Mouse (Mus musculus) right cerebral cortex, adult 2 months (tissue): Measurements from ENCODE around the gene Sema3d.
A peak's percentile ranks its signal among the peaks of the same experiment; 100 is the strongest.

ENCODE experiments used
- DNase-seq, 2 experiments: peaks; one replicate each; pipeline ENCODE4 v3.0.0; 2021 to 2022; ENCODE audit warnings: low spot score in 2 of 2

Gene Sema3d

GRCm38 (mm10) chr5:12383133-12383959 is at the start of gene Sema3d:
Gene Sema3d, plus strand, starts transcription at chr5:12383385.
- DNase-seq, result peak; percentile 71 to 75

- no peak for DNase-seq
Observed at GRCm38 (mm10) chr5:12377261-12377660, 5.9 kb upstream of the Sema3d start.

- no peak for DNase-seq
Observed at GRCm38 (mm10) chr5:12378900-12379299, 4.3 kb upstream of the Sema3d start.

GRCm38 (mm10) chr5:12382010-12382409 is 1.2 kb upstream of the Sema3d start:
- DNase-seq, result no peak

GRCm38 (mm10) chr5:12383960-12384285 is 738 bp downstream of the Sema3d start:
- DNase-seq, result peak in 1 of 2 experiments; percentile 10

- no peak for DNase-seq
Observed at GRCm38 (mm10) chr5:12392667-12393066, 9.5 kb downstream of the Sema3d start.

GRCm38 (mm10) chr5:12399271-12399670 is 16.1 kb downstream of the Sema3d start:
- DNase-seq, result no peak

- no peak for DNase-seq
Observed at GRCm38 (mm10) chr5:12404229-12404628, 21.0 kb downstream of the Sema3d start.

GRCm38 (mm10) chr5:12412595-12412994 is 29.4 kb downstream of the Sema3d start:
- no peak for DNase-seq

GRCm38 (mm10) chr5:12423264-12423663 is 40.1 kb downstream of the Sema3d start:
- no peak for DNase-seq

- DNase-seq, result no peak
Observed at GRCm38 (mm10) chr5:12441737-12442136, 58.6 kb downstream of the Sema3d start.

GRCm38 (mm10) chr5:12442176-12443105 is 59.3 kb downstream of the Sema3d start:
- no peak for DNase-seq

- no peak for DNase-seq
Observed at GRCm38 (mm10) chr5:12451089-12451488, 67.9 kb downstream of the Sema3d start.

- DNase-seq, result no peak
Observed at GRCm38 (mm10) chr5:12454946-12455345, 71.8 kb downstream of the Sema3d start.

- DNase-seq, result no peak
Observed at GRCm38 (mm10) chr5:12457509-12457908, 74.3 kb downstream of the Sema3d start.

GRCm38 (mm10) chr5:12467568-12468336 is 84.6 kb downstream of the Sema3d start:
- DNase-seq, result no peak

GRCm38 (mm10) chr5:12474904-12475638 is 91.9 kb downstream of the Sema3d start:
- DNase-seq, result no peak

GRCm38 (mm10) chr5:12475639-12475916 is 92.4 kb downstream of the Sema3d start:
- DNase-seq, result no peak

- no peak for DNase-seq
Observed at GRCm38 (mm10) chr5:12487926-12488325, 104.7 kb downstream of the Sema3d start.

- DNase-seq, result no peak
Observed at GRCm38 (mm10) chr5:12491704-12492103, 108.5 kb downstream of the Sema3d start.

GRCm38 (mm10) chr5:12498227-12498928 is 115.2 kb downstream of the Sema3d start:
- DNase-seq, result no peak
